Mouse (Mus musculus): ENCODE measurements around the gene Golga7b.

The Golga7b gene

GRCm38 (mm10) chr19:42247519-42247918, at the start of gene Golga7b:
Gene Golga7b, plus strand, starts transcription at chr19:42247574.
- no peak for DNase-seq (ENCODE audit: low spot score)

GRCm38 (mm10) chr19:42198026-42198425, 49.3 kb upstream of the Golga7b start:
- DNase-seq (ENCODE audit: low spot score), result no peak

GRCm38 (mm10) chr19:42201696-42202381, 45.5 kb upstream of the Golga7b start, which contains the start of gene Sfrp5:
Gene Sfrp5, minus strand, starts transcription at chr19:42202252.
- DNase-seq (ENCODE audit: low spot score), result no peak

- no peak for DNase-seq (ENCODE audit: low spot score)
These were observed 44.9 kb upstream of the Golga7b start for GRCm38 (mm10) chr19:42202467-42202866.

GRCm38 (mm10) chr19:42204306-42204705, 43.1 kb upstream of the Golga7b start:
- DNase-seq (ENCODE audit: low spot score), result no peak

- no peak for DNase-seq (ENCODE audit: low spot score)
These were observed 42.2 kb upstream of the Golga7b start for GRCm38 (mm10) chr19:42205201-42205600.

- DNase-seq (ENCODE audit: low spot score), result no peak
These were observed 37.9 kb upstream of the Golga7b start for GRCm38 (mm10) chr19:42209485-42209884.

- DNase-seq (ENCODE audit: low spot score), result no peak
These were observed 37.4 kb upstream of the Golga7b start for GRCm38 (mm10) chr19:42209976-42210375.

- DNase-seq (ENCODE audit: low spot score), result peak; percentile 40
These were observed 35.4 kb upstream of the Golga7b start for GRCm38 (mm10) chr19:42211936-42212335.

- no peak for DNase-seq (ENCODE audit: low spot score)
These were observed 32.8 kb upstream of the Golga7b start for GRCm38 (mm10) chr19:42214601-42215000.

- no peak for DNase-seq (ENCODE audit: low spot score)
These were observed 30.5 kb upstream of the Golga7b start for GRCm38 (mm10) chr19:42216699-42217373.

GRCm38 (mm10) chr19:42217374-42217763, 30.0 kb upstream of the Golga7b start:
- no peak for DNase-seq (ENCODE audit: low spot score)

- no peak for DNase-seq (ENCODE audit: low spot score)
These were observed 20.9 kb upstream of the Golga7b start for GRCm38 (mm10) chr19:42226451-42226850.

GRCm38 (mm10) chr19:42229499-42230287, 17.7 kb upstream of the Golga7b start:
- DNase-seq (ENCODE audit: low spot score), result no peak

- no peak for DNase-seq (ENCODE audit: low spot score)
These were observed 17.1 kb upstream of the Golga7b start for GRCm38 (mm10) chr19:42230288-42230568.

- no peak for DNase-seq (ENCODE audit: low spot score)
These were observed 16.4 kb upstream of the Golga7b start for GRCm38 (mm10) chr19:42230986-42231385.

GRCm38 (mm10) chr19:42237602-42238340, 9.6 kb upstream of the Golga7b start:
- DNase-seq (ENCODE audit: low spot score), result no peak

- DNase-seq (ENCODE audit: low spot score), result no peak
These were observed 9.0 kb upstream of the Golga7b start for GRCm38 (mm10) chr19:42238341-42238715.

GRCm38 (mm10) chr19:42240881-42241280, 6.5 kb upstream of the Golga7b start:
- peak; percentile 55 for DNase-seq (ENCODE audit: low spot score)

GRCm38 (mm10) chr19:42243401-42243800, 4.0 kb upstream of the Golga7b start:
- DNase-seq (ENCODE audit: low spot score), result no peak

GRCm38 (mm10) chr19:42246626-42247025, 748 bp upstream of the Golga7b start:
- DNase-seq (ENCODE audit: low spot score), result no peak

Measured in yolk sac, embryonic 10.5 days (tissue).